Mouse (Mus musculus) embryonic fibroblast, embryonic 13.5 days (primary cell): ENCODE measurements around the gene Actr1a.

ENCODE experiments used
- CTCF ChIP-seq: IDR thresholded peaks from 2 replicates; pipeline ENCODE4 v1.5.1; 2011; ENCODE audit warnings: mild to moderate bottlenecking, control low read depth, low read length, moderate library complexity, borderline replicate concordance; ENCODE audit not compliant: insufficient read depth
- POLR2A ChIP-seq: IDR thresholded peaks from 2 replicates; pipeline ENCODE4 v1.6.1; 2011; ENCODE audit warnings: low read depth, mild to moderate bottlenecking, control low read depth, low read length, moderate library complexity

- TF ChIP-seq CTCF (no peak), POLR2A (no peak)
Observed at GRCm38 (mm10) chr19:46375891-46376290, 19.7 kb downstream of the Actr1a start.
